Mouse (Mus musculus): ENCODE measurements around the gene Il17c. TPM values are rescaled to one million over a fixed set of nuclear protein-coding genes. Genes with fewer than 3 reads are reported as not detected.
A peak's percentile ranks its signal among the peaks of the same experiment; 100 is the strongest.

The Il17c gene
- total RNA-seq, 2 experiments from 2014 or later: not detected

GRCm38 (mm10) chr8:122432443-122433268 lies 10.8 kb downstream of the Il17c start, which contains the start of gene Cyba:
Cyba (minus strand) TSS chr8:122432930.
- TF ChIP-seq CTCF (IDR thresholded peaks at IDR 0.05): no peak
- Histone ChIP-seq H3K27ac (peak within 1 kb of the TSS; percentile 65), H3K4me3 (peak within 1 kb of the TSS; percentile 36)
- no peak for DNase-seq (ENCODE audit: extremely low spot score in 1 of 2, low spot score in 2 of 2)
- intact Hi-C loops (cut with DNase I): no loop called here

DNA sequence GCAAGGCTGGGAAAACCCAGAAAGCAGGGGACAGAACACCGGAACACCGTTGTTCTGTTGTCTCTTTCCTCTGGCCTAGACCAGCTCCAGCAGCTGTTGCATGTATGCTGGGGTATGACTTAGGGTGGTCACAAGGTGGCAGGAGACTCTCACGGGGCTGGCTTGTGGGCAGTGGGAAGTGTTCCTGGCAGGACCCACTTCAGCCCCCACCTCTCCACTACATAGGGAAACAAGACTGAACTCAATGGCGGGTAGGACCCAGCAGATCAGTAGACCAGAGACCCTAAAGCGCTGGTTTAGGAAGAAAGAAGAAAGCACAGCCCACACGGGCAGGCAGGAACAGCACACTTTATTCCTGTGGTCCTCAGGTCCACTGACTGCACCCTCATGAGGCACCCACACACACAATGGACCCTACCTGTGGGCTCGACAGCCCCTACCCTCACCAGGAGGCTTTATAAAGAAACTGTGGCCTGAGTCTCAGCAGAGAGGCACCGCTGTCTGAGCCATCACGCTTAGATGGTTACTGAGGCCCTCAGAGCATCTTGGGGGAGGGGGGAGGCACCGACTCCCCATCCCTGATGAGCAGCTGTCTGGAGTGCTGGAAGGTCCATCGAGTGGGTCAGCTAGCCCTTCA lies 11.6 kb downstream of the Il17c start:
- Histone ChIP-seq H3K27ac (no peak overlapping the region), H3K4me3 (no peak overlapping the region)
- intact Hi-C loops (cut with DNase I): no loop called here
- no peak; the same call in none of the 2 replicates for TF ChIP-seq CTCF (IDR thresholded peaks at IDR 0.05)
- DNase-seq (ENCODE audit: extremely low spot score in 1 of 2, low spot score in 2 of 2): no peak

- Histone ChIP-seq H3K27ac (no peak overlapping the region), H3K4me3 (no peak overlapping the region)
- intact Hi-C loops (cut with DNase I): no loop called here
- no peak for DNase-seq (ENCODE audit: extremely low spot score in 1 of 2, low spot score in 2 of 2)
- peak; percentile 44 for TF ChIP-seq CTCF (IDR thresholded peaks at IDR 0.05)
These were observed 13.6 kb downstream of the Il17c start for GRCm38 (mm10) chr8:122435375-122435774.

DNA sequence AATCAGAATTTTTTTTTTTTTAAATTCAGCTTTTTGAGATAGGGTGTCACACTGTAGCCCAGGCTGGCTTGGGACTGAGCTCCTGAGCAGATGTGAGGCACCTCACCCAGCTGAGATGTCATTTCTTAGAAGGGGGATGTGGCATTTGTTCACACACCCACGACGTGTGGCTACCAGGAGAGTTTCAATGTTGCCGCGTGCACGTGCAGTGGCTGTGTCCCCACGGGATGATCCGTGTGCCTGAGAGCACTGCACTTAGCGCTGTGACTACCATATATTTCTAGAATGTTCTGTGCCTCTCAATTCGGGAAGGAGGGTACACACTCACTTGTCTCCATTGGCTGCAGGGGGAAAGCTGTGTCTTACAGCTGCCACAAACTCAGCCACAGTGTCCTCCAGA lies 14.3 kb downstream of the Il17c start:
- Histone ChIP-seq H3K27ac (no peak overlapping the region), H3K4me3 (no peak overlapping the region)
- no peak for DNase-seq (ENCODE audit: extremely low spot score in 1 of 2, low spot score in 2 of 2)
- TF ChIP-seq CTCF (IDR thresholded peaks at IDR 0.05): no peak
- intact Hi-C loops (cut with DNase I): no loop called here

DNA sequence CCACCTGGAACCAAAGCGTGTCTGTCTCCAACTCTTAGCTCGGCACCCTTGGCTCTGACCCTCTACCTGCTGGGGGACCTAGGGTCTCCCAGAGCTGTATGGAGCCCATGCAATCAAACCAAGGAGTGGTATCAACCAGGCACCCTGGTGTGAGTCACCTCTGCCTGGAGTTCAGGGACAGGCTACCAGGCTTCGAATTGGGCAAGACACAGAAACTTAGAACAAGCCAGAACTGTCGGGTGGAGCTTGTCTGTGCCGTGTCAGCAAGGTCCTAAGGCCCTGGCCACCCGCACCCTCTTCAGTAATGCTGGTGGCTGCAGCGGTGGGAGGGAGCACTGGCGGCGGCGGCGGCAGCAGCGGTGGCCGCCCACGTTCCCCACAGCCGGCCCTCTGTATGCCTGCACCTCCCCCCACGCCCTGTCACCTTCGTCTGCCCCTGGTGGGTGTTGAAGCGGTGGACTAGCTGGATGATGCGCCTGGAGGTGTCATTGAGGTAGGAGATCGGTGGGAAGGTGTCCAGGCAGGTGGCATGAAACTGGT lies 14.8 kb downstream of the Il17c start:
- Histone ChIP-seq H3K27ac (no peak overlapping the region), H3K4me3 (no peak overlapping the region)
- TF ChIP-seq CTCF (IDR thresholded peaks at IDR 0.05): no peak
- intact Hi-C loops (cut with DNase I): no loop called here
- no peak for DNase-seq (ENCODE audit: extremely low spot score in 1 of 2, low spot score in 2 of 2)

- no peak overlapping the region for H3K27ac ChIP-seq
- H3K4me3 ChIP-seq: no peak overlapping the region
- no peak for TF ChIP-seq CTCF (IDR thresholded peaks at IDR 0.05)
- DNase-seq (ENCODE audit: extremely low spot score in 1 of 2, low spot score in 2 of 2): no peak
- intact Hi-C loops (cut with DNase I): no loop called here
These were observed 16.0 kb downstream of the Il17c start for GRCm38 (mm10) chr8:122437708-122438331.

DNA sequence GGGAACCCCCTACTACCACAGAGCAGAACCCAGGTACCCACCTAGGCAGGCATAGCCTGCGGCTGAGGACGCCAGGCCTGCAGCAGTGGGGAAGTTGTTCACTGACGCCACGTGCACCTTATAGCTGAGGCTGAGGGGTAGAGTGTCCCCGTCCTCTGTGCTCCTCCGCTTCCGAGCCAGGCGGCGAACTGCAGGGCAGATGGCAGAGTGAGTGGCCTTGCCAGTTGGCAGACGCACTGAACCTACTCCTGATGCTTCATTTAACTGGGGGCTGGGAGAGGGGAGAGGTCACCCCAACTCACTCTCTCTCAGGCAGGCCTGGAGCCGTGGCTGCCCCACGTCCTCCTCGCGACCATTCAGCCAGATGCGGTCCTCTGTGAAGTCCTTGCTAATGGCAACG lies 17.5 kb downstream of the Il17c start:
- TF ChIP-seq CTCF (IDR thresholded peaks at IDR 0.05): no peak
- intact Hi-C loops (cut with DNase I): no loop called here
- Histone ChIP-seq H3K4me3 (no peak overlapping the region), H3K27ac (no peak overlapping the region)
- no peak for DNase-seq (ENCODE audit: extremely low spot score in 1 of 2, low spot score in 2 of 2)

DNA sequence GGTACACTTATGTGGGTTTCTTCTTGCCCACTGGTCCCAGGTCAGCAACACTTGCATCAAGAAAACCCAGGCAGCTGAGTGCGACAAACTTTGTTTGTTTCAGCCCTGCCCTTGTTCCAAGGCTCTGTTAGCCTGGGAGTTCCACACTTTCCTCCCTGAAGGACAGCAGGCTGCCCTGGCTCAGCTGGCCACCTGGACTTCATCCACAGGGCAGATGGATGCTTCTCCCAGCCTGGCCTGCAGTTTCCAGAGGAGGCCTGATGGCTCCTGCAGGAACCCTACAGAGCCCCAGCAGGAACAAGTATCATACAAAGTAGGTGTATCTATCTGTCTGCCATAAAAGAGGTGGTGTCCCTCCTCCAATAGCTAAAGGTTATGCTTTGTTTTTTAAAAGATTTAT lies 19.5 kb downstream of the Il17c start:
- TF ChIP-seq CTCF (IDR thresholded peaks at IDR 0.05): no peak
- no peak overlapping the region for H3K4me3 ChIP-seq
- intact Hi-C loops (cut with DNase I): loop anchor here (5.0 kb wide), 2 partner anchors 64 to 159 kb away; partner anchors contain the start of genes Zc3h18 and Zfpm1
- DNase-seq (ENCODE audit: extremely low spot score in 1 of 2, low spot score in 2 of 2): no peak
- H3K27ac ChIP-seq: no peak overlapping the region

DNA sequence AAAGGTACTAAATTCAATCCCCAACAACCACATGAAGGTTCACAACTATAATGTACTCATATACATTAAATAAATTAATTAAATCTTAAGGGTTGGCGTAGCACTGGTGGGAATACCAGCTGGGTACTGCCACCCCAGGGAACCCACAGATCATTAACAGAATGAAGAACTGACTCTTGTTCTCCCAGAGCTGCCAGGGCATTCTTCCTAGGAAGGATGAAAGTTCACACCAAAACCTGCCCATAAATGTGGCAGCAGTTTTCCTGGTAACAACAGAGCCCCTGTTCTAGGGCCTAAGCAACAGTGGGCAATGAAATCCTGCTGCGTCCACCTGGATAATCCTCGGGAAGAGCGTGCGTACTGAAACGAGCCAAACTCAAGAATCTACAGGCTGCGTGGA lies 20.5 kb downstream of the Il17c start:
- no peak for TF ChIP-seq CTCF (IDR thresholded peaks at IDR 0.05)
- intact Hi-C loops (cut with DNase I): loop anchor here (5.0 kb wide), 2 partner anchors 65 to 160 kb away; partner anchors contain the start of genes Zc3h18 and Zfpm1
- DNase-seq (ENCODE audit: extremely low spot score in 1 of 2, low spot score in 2 of 2): no peak
- Histone ChIP-seq H3K4me3 (peak overlapping the region; percentile 69), H3K27ac (no peak overlapping the region)

- H3K27ac ChIP-seq: peak overlapping the region; percentile 58
- peak overlapping the region; percentile 69 for H3K4me3 ChIP-seq
- DNase-seq (ENCODE audit: extremely low spot score in 1 of 2, low spot score in 2 of 2): no peak
- TF ChIP-seq CTCF (IDR thresholded peaks at IDR 0.05): no peak
- intact Hi-C loops (cut with DNase I): loop anchor here (1.0 to 5.0 kb wide), 3 partner anchors 34 to 160 kb away; partner anchors contain the start of genes Ctu2, Rnf166, Zc3h18 and Zfpm1
These were observed 21.0 kb downstream of the Il17c start for GRCm38 (mm10) chr8:122442781-122443180.

GRCm38 (mm10) chr8:122443262-122444006 lies 21.6 kb downstream of the Il17c start, which contains the start of gene Mvd:
Mvd (minus strand) TSS chr8:122443422.
- H3K27ac ChIP-seq: peak within 1 kb of the TSS; percentile 97
- TF ChIP-seq CTCF (IDR thresholded peaks at IDR 0.05): peak; percentile 20
- DNase-seq (ENCODE audit: extremely low spot score in 1 of 2, low spot score in 2 of 2): peak; percentile 98 to 99
- intact Hi-C loops (cut with DNase I): loop anchor here (1.0 to 5.0 kb wide), 3 partner anchors 33 to 161 kb away; partner anchors contain the start of genes Ctu2, Rnf166, Zc3h18 and Zfpm1
- peak within 1 kb of the TSS; percentile 69 for H3K4me3 ChIP-seq
